Mouse (Mus musculus): Measurements from ENCODE around the gene Itgb4. TPM values are rescaled to one million over a fixed set of nuclear protein-coding genes. Genes with fewer than 3 reads are reported as not detected.
A peak's percentile ranks its signal among the peaks of the same experiment; 100 is the strongest.
"Not testable (repeated sequence)": the region's sequence is repeated elsewhere in the genome, so short reads cannot be mapped to it uniquely, and the experiment has no call there.

Gene Itgb4
- polyA plus RNA-seq, 1 experiment: 0.44 TPM

DNA sequence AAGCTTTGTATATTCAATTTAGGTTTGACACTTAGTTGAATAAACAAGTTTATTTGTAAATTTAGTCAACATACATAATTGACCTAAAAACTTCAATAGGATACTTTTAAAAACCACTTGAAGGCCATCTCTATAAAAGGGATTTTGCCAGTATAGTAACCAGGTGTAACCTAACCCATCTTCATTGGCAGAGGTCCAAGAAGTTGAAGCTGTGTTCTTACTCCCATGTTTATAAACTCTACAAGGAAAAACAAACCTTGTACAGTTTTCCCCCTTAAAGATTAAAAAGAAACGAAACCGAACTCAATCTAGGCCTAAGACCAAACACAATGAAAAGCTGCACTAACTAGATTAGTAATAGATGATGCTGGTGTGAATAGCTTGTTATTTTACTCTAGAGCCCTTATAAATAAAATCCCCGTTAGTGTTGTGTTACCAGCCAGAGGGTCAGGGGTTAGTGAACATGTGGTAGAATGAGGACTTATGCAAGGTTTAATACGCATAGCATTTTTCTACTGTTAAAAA, 47.8 kb downstream of the Itgb4 start:
- Histone ChIP-seq H3K4me3 (ENCODE audit: control insufficient read depth, low read depth, low read length) (no peak overlapping the region), H3K4me1 (ENCODE audit: control insufficient read depth, insufficient read depth, low read length) (no peaks in the 10 kb centered on the region), H3K27me3 (ENCODE audit: control insufficient read depth, insufficient read depth, low read length) (no peaks in the 10 kb centered on the region), H3K27ac (ENCODE audit: control insufficient read depth, insufficient read depth, low read depth, low read length) (no peak overlapping the region), H3K36me3 (ENCODE audit: control insufficient read depth, insufficient read depth, low read length) (peaks cover 3% of the 10 kb centered on the region; the same call in 1 of the 2 replicates)
- TF ChIP-seq CTCF (IDR thresholded peaks at IDR 0.05; ENCODE audit: control insufficient read depth, insufficient read depth, insufficient replicate concordance, low read depth, low read length) (no peak), POLR2A (IDR thresholded peaks at IDR 0.05; ENCODE audit: control insufficient read depth, low read depth, low read length) (no peak)

DNA sequence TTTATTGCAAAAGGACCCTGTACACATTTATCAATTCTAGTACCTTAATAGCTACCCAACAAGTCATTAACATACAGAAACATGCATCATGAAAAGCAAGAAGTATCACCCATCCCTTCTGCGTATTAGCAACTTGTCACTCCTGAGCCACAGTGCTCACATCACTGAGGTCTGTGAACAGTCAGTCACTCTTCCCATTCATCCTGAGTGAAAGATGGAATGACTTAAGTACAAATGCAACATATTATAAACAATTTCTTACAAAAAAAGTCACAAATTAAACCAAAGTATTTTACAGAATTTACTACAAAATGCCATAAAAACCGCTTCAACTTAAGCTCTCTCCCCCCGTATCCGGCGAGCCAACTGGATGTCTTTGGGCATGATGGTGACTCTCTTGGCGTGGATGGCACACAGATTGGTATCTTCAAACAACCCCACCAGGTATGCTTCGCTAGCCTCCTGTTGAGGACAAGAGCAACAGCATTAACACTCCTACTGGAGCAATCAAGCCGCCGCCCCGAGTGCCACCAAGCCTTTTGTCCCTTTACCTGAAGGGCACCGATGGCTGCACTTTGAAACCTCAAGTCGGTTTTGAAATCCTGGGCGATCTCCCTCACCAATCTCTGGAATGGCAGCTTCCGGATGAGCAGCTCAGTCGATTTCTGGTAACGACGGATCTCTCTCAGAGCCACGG, 48.7 kb downstream of the Itgb4 start:
- not testable (repeated sequence) for H3K36me3 ChIP-seq (ENCODE audit: control insufficient read depth, insufficient read depth, low read length); H3K4me1 ChIP-seq (ENCODE audit: control insufficient read depth, insufficient read depth, low read length); H3K27me3 ChIP-seq (ENCODE audit: control insufficient read depth, insufficient read depth, low read length)
- peak overlapping the region; percentile 99 for H3K27ac ChIP-seq (ENCODE audit: control insufficient read depth, insufficient read depth, low read depth, low read length)
- H3K4me3 ChIP-seq (ENCODE audit: control insufficient read depth, low read depth, low read length): peak overlapping the region; percentile 91

GRCm38 (mm10) chr11:116023771-116024355, 49.4 kb downstream of the Itgb4 start:
- Histone ChIP-seq H3K36me3 (ENCODE audit: control insufficient read depth, insufficient read depth, low read length) (peaks cover 3% of the 10 kb centered on the region; the same call in 1 of the 2 replicates), H3K4me1 (ENCODE audit: control insufficient read depth, insufficient read depth, low read length) (no peaks in the 10 kb centered on the region), H3K4me3 (ENCODE audit: control insufficient read depth, low read depth, low read length) (peak overlapping the region; percentile 91), H3K27ac (ENCODE audit: control insufficient read depth, insufficient read depth, low read depth, low read length) (peak overlapping the region; percentile 99), H3K27me3 (ENCODE audit: control insufficient read depth, insufficient read depth, low read length) (no peaks in the 10 kb centered on the region)
- TF ChIP-seq CTCF (IDR thresholded peaks at IDR 0.05; ENCODE audit: control insufficient read depth, insufficient read depth, insufficient replicate concordance, low read depth, low read length): peak; percentile 48
- TF ChIP-seq POLR2A (IDR thresholded peaks at IDR 0.05; ENCODE audit: control insufficient read depth, low read depth, low read length): no peak

- H3K4me1 ChIP-seq (ENCODE audit: control insufficient read depth, insufficient read depth, low read length): no peaks in the 10 kb centered on the region
- no peaks in the 10 kb centered on the region for H3K27me3 ChIP-seq (ENCODE audit: control insufficient read depth, insufficient read depth, low read length)
- H3K4me3 ChIP-seq (ENCODE audit: control insufficient read depth, low read depth, low read length): peak overlapping the region; percentile 91
- TF ChIP-seq POLR2A (IDR thresholded peaks at IDR 0.05; ENCODE audit: control insufficient read depth, low read depth, low read length) (peak; percentile 100), CTCF (IDR thresholded peaks at IDR 0.05; ENCODE audit: control insufficient read depth, insufficient read depth, insufficient replicate concordance, low read depth, low read length) (no peak)
- H3K27ac ChIP-seq (ENCODE audit: control insufficient read depth, insufficient read depth, low read depth, low read length): peak overlapping the region; percentile 99
- H3K36me3 ChIP-seq (ENCODE audit: control insufficient read depth, insufficient read depth, low read length): peaks cover 3% of the 10 kb centered on the region; the same call in 1 of the 2 replicates
Measured at GRCm38 (mm10) chr11:116024356-116024808, 49.9 kb downstream of the Itgb4 start.

DNA sequence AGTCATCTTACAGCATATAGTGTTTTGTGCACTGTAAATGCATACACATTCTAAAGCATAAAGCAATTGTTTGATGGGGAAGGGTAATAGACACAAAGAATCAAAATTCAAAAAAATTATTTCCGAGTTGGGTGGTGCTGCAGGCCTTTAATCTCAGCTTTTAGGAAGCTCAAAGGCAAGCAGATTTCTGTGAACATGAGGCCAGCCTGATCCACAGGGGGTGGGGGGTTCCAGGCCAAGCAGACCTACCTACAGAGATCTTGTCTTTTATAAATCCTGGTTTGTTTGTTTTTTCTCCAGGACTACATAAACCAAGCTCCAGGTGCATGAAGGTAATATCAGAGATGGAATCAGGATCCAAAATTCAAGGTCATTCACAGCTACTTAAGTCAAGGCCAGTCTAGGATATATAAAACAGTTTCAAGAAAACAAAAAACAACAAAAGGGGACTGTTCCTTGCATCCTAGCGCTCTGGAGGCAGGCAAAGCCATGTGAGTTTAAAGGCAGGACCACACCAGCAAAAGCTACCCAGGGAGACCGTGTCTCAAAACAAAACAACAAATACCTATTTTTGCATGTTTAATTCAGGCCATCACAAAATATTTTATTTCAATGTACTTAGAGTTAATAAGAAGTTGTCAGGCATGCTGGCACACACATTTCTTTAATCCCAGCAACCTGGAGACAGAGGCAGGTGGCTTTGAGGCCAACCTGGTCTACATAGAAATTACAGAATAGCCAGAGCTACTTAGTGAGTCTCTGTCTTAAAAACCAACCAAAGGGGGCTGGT, 50.7 kb downstream of the Itgb4 start:
- H3K36me3 ChIP-seq (ENCODE audit: control insufficient read depth, insufficient read depth, low read length): peaks cover 3% of the 10 kb centered on the region; the same call in 1 of the 2 replicates
- H3K27me3 ChIP-seq (ENCODE audit: control insufficient read depth, insufficient read depth, low read length): no peaks in the 10 kb centered on the region
- H3K4me3 ChIP-seq (ENCODE audit: control insufficient read depth, low read depth, low read length): no peak overlapping the region
- no peak for TF ChIP-seq CTCF (IDR thresholded peaks at IDR 0.05; ENCODE audit: control insufficient read depth, insufficient read depth, insufficient replicate concordance, low read depth, low read length)
- TF ChIP-seq POLR2A (IDR thresholded peaks at IDR 0.05; ENCODE audit: control insufficient read depth, low read depth, low read length): no peak
- no peaks in the 10 kb centered on the region for H3K4me1 ChIP-seq (ENCODE audit: control insufficient read depth, insufficient read depth, low read length)
- H3K27ac ChIP-seq (ENCODE audit: control insufficient read depth, insufficient read depth, low read depth, low read length): no peak overlapping the region

GRCm38 (mm10) chr11:116027756-116028155, 53.2 kb downstream of the Itgb4 start, which contains the start of gene H3f3b:
H3f3b (minus strand) TSS chr11:116027962.
- TF ChIP-seq CTCF (IDR thresholded peaks at IDR 0.05; ENCODE audit: control insufficient read depth, insufficient read depth, insufficient replicate concordance, low read depth, low read length) (no peak), POLR2A (IDR thresholded peaks at IDR 0.05; ENCODE audit: control insufficient read depth, low read depth, low read length) (no peak)

More at GRCm38 (mm10) chr11:116027756-116028155, 53.2 kb downstream of the Itgb4 start, which contains the start of gene H3f3b:
- Histone ChIP-seq H3K4me3 (ENCODE audit: control insufficient read depth, low read depth, low read length) (peak within 1 kb of the TSS; percentile 2; the same call in 1 of the 2 replicates), H3K4me1 (ENCODE audit: control insufficient read depth, insufficient read depth, low read length) (peaks cover 6% of the 10 kb centered on the region), H3K27me3 (ENCODE audit: control insufficient read depth, insufficient read depth, low read length) (no peaks in the 10 kb centered on the region), H3K36me3 (ENCODE audit: control insufficient read depth, insufficient read depth, low read length) (peaks cover 3% of the 10 kb centered on the region; the same call in 1 of the 2 replicates), H3K27ac (ENCODE audit: control insufficient read depth, insufficient read depth, low read depth, low read length) (no peak within 1 kb of the TSS)
